Mouse (Mus musculus) heart, adult 2 months (tissue): ENCODE results near the gene Sprtn.

ENCODE experiments used
- CTCF ChIP-seq: fragments of 200-600 bp; IDR thresholded peaks from 2 replicates; pipeline ENCODE4 v1.8.1; 2022; ENCODE audit warnings: antibody characterized with exemption, mild to moderate bottlenecking, moderate library complexity
- POLR2A ChIP-seq: fragments of 200-500 bp; IDR thresholded peaks from 2 replicates; pipeline ENCODE4 v1.6.1; 2011; ENCODE audit warnings: mild to moderate bottlenecking, low read depth, low read length, control low read depth; ENCODE audit not compliant: insufficient read depth

DNA sequence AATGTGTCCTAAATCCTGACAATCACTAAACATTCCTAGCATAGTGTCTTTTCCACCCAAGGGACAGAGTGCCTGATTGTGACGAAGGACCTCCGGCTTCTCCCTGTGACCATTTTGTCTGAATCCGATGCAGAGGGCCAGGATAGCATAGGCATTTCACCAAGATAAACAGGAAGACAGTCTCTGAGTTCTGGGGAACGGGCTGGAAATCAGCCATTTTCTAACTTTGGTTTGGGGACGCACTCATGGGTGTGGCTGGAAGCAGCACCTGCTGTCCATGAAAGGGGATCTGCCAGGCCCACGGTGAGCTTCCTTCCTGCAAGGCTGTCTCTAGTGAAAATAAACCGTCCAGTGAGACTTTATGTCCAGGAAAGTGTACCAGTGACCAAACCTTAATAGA, 55.5 kb downstream of the Sprtn start:
- TF ChIP-seq POLR2A (no peak), CTCF (no peak)
